ENCODE assay signal across 8 mouse cellular contexts in genomic region chr14:60250879-60251278, GRCm38 (mm10). TPM values are rescaled to one million over a fixed set of nuclear protein-coding genes. Genes with fewer than 3 reads are reported as not detected.
DNase-seq lines count a peak whose midpoint lies in the region; ATAC-seq lines count a peak whose summit lies in the region.

No protein-coding gene starts in this region.

- peaks cover 22% of the 10 kb centered on the region for H3K4me1 ChIP-seq in hindbrain, embryonic 14.5 days (replicated peaks; ENCODE audit: control insufficient read depth, insufficient read depth, low read length)
- H3K4me1 ChIP-seq in midbrain, embryonic 11.5 days (ENCODE audit: control insufficient read depth, insufficient read depth, low read length): peaks cover 9% of the 10 kb centered on the region

- DNase-seq in right cerebral cortex, postnatal 14 days: peak; percentile 60
- DNase-seq in right cerebral cortex, adult 2 months (ENCODE audit: low spot score in 2 of 2): no peak
- DNase-seq in hindbrain, embryonic 14.5 days (ENCODE audit: low spot score): peak; percentile 51
- DNase-seq in midbrain, embryonic 11.5 days (ENCODE audit: low spot score, missing footprints): no peak
- DNase-seq in ovary, postnatal 36 days (ENCODE audit: low spot score): no peak
- DNase-seq in cerebellum, adult 11 months: no peak
- DNase-seq in kidney, postnatal 10 days: no peak

- no peaks in the 10 kb centered on the region for H3K9me3 ChIP-seq in hindbrain, embryonic 14.5 days (ENCODE audit: control insufficient read depth, low read length)
- H3K9me3 ChIP-seq in midbrain, embryonic 11.5 days (ENCODE audit: control insufficient read depth, low read length): no peaks in the 10 kb centered on the region

- peak overlapping the region; percentile 100 for H3K4me3 ChIP-seq in hindbrain, embryonic 14.5 days (replicated peaks; ENCODE audit: low read length)
- H3K4me3 ChIP-seq in midbrain, embryonic 11.5 days (ENCODE audit: low read depth, low read length): peak overlapping the region; percentile 97

- no peaks in the 10 kb centered on the region for H3K36me3 ChIP-seq in hindbrain, embryonic 14.5 days (replicated peaks; ENCODE audit: control insufficient read depth, insufficient read depth)
- no peaks in the 10 kb centered on the region for H3K36me3 ChIP-seq in midbrain, embryonic 11.5 days (ENCODE audit: control insufficient read depth, insufficient read depth, low read length)

- under 1% methylated on average over 39 of the region's 39 CpGs for WGBS in hindbrain, embryonic 14.5 days
- WGBS in midbrain, embryonic 11.5 days: under 1% methylated on average over 39 of the region's 39 CpGs

- peak; percentile 19; the same call in 1 of the 2 replicates for ATAC-seq in common myeloid progenitor, adult 5-6 weeks (replicated peaks; ENCODE audit: low read depth, poor library complexity, severe bottlenecking)
- ATAC-seq in hindbrain, embryonic 14.5 days (ENCODE audit: low FRiP score): peak; percentile 65; the same call in 1 of the 2 replicates
- ATAC-seq in midbrain, embryonic 11.5 days (ENCODE audit: low FRiP score): peak; percentile 71

- no peaks in the 10 kb centered on the region for H3K27me3 ChIP-seq in hindbrain, embryonic 14.5 days (ENCODE audit: control insufficient read depth, insufficient read depth, low read length)
- H3K27me3 ChIP-seq in midbrain, embryonic 11.5 days (ENCODE audit: control insufficient read depth, insufficient read depth, low read length): no peaks in the 10 kb centered on the region

- H3K27ac ChIP-seq in hindbrain, embryonic 14.5 days: peak overlapping the region; percentile 92
- peak overlapping the region; percentile 88 for H3K27ac ChIP-seq in midbrain, embryonic 11.5 days (ENCODE audit: low read depth, low read length)

- H3K9ac ChIP-seq in hindbrain, embryonic 14.5 days: peak overlapping the region; percentile 99
- H3K9ac ChIP-seq in midbrain, embryonic 11.5 days (ENCODE audit: low read length): peak overlapping the region; percentile 97

- peak overlapping the region; percentile 93 for H3K4me2 ChIP-seq in hindbrain, embryonic 14.5 days (replicated peaks)
- H3K4me2 ChIP-seq in midbrain, embryonic 11.5 days: peak overlapping the region; percentile 87

RNA-seq across cellular contexts. Expression of gene Nupl1, which starts 0.4 kb away (rescaled TPM):
- not detected in 2 replicates for total RNA-seq in common myeloid progenitor, adult 5-6 weeks (2017)
- 0.21 TPM in 1 of 2 replicates, not detected in the other for polyA plus RNA-seq in hindbrain, embryonic 14.5 days (2014; fragmentation: Nextera tagmentation; extraction: Ambion mirVana)
- polyA plus RNA-seq in midbrain, embryonic 11.5 days (2014; fragmentation: Nextera tagmentation; extraction: Ambion mirVana): 0.04 TPM in 1 of 2 replicates, not detected in the other

RNA-seq across cellular contexts. Expression of gene Gm49336, which starts 0.4 kb away (rescaled TPM):
- total RNA-seq in common myeloid progenitor, adult 5-6 weeks (2017): 91.7 and 118 TPM in 2 replicates
- polyA plus RNA-seq in hindbrain, embryonic 14.5 days (2014; fragmentation: Nextera tagmentation; extraction: Ambion mirVana): 71.0 and 77.8 TPM in 2 replicates
- 86.7 and 94.8 TPM in 2 replicates for polyA plus RNA-seq in midbrain, embryonic 11.5 days (2014; fragmentation: Nextera tagmentation; extraction: Ambion mirVana)

RNA-seq across cellular contexts. Expression of gene Mtmr6, which starts 14.1 kb away (rescaled TPM):
- total RNA-seq in common myeloid progenitor, adult 5-6 weeks (2017): 48.8 and 49.0 TPM in 2 replicates
- polyA plus RNA-seq in hindbrain, embryonic 14.5 days (2014; fragmentation: Nextera tagmentation; extraction: Ambion mirVana): 66.9 and 70.5 TPM in 2 replicates
- polyA plus RNA-seq in midbrain, embryonic 11.5 days (2014; fragmentation: Nextera tagmentation; extraction: Ambion mirVana): 51.0 and 57.4 TPM in 2 replicates

RNA-seq across cellular contexts. Expression of gene Atp8a2, which starts 53.9 kb away (rescaled TPM):
- 1.0 and 2.4 TPM in 2 replicates for total RNA-seq in common myeloid progenitor, adult 5-6 weeks (2017)
- 40.1 and 40.3 TPM in 2 replicates for polyA plus RNA-seq in hindbrain, embryonic 14.5 days (2014; fragmentation: Nextera tagmentation; extraction: Ambion mirVana)
- 7.4 and 8.3 TPM in 2 replicates for polyA plus RNA-seq in midbrain, embryonic 11.5 days (2014; fragmentation: Nextera tagmentation; extraction: Ambion mirVana)

Comparison
In these comparisons a context has a peak if more than half of its experiments do, and no peak if none do; other contexts are left out.
1. DNase-seq: peak in right cerebral cortex, postnatal 14 days (single experiment) and hindbrain, embryonic 14.5 days (single experiment); none in right cerebral cortex, adult 2 months (0 of 2), midbrain, embryonic 11.5 days (single experiment), ovary, postnatal 36 days (single experiment), cerebellum, adult 11 months (single experiment) and kidney, postnatal 10 days (single experiment).
2. ATAC-seq: peak in every context shown above with its lines; median percentile 71 in midbrain, embryonic 11.5 days; 65 in hindbrain, embryonic 14.5 days; 19 in common myeloid progenitor, adult 5-6 weeks.